Mouse (Mus musculus) hindbrain, embryonic 15.5 days (tissue): Measurements from ENCODE around the gene B3galt6. TPM values are rescaled to one million over a fixed set of nuclear protein-coding genes. Genes with fewer than 3 reads are reported as not detected.
A peak's percentile ranks its signal among the peaks of the same experiment; 100 is the strongest.

Source experiments
- ATAC-seq: fragments of 200-750 bp; cut with Nextera tagmentation; 2 replicates; pipeline ENCODE4 v1.8.0; 2017; ENCODE audit warnings: low read depth, moderate number of reproducible peaks, moderate TSS enrichment; ENCODE audit not compliant: low FRiP score
- H3K27ac ChIP-seq: fragments of 300-500 bp; sonication (generic); replicated peaks from 2 replicates; pipeline ENCODE4 v1.5.1; 2015; ENCODE audit warnings: mild to moderate bottlenecking, inconsistent platforms
- H3K27me3 ChIP-seq: fragments of 300-500 bp; sonication (generic); 2 replicates; pipeline ENCODE4 v1.6.1; 2015; ENCODE audit warnings: control low read depth, inconsistent platforms
- H3K36me3 ChIP-seq: fragments of 300-500 bp; sonication (generic); 2 replicates; pipeline ENCODE4 v1.6.1; 2015; ENCODE audit warnings: control low read depth, inconsistent platforms
- H3K4me1 ChIP-seq: fragments of 300-500 bp; sonication (generic); replicated peaks from 2 replicates; pipeline ENCODE4 v1.6.1; 2015; ENCODE audit warnings: control low read depth, inconsistent platforms
- H3K4me2 ChIP-seq: fragments of 300-500 bp; sonication (generic); 2 replicates; pipeline ENCODE4 v1.6.1; 2015; ENCODE audit warnings: moderate library complexity, mild to moderate bottlenecking, inconsistent platforms
- H3K4me3 ChIP-seq: fragments of 300-500 bp; sonication (generic); 2 replicates; pipeline ENCODE4 v1.5.1; 2015; ENCODE audit warnings: mild to moderate bottlenecking, inconsistent platforms
- H3K9ac ChIP-seq: fragments of 300-500 bp; sonication (generic); 2 replicates; pipeline ENCODE4 v1.6.1; 2015; ENCODE audit warnings: inconsistent platforms
- H3K9me3 ChIP-seq: fragments of 300-500 bp; sonication (generic); 2 replicates; pipeline ENCODE4 v1.6.1; 2016; ENCODE audit warnings: control low read depth, inconsistent platforms
- WGBS: fragments of 180-500 bp; shearing (Covaris S2); methylation state at CpG from one replicate; pipeline ENCODE4 v1.1.7; 2015; 5-methylcytosine and 5-hydroxymethylcytosine counted together
- polyA plus RNA-seq: library from polyadenylated mRNA; unstranded; fragments of >200 nt; fragmentation: Nextera tagmentation; extraction: Ambion mirVana; gene quantifications from 2 replicates; pipeline ENCODE4 v1.2.1, GENCODE M21; 2015

B3galt6 gene
- polyA plus RNA-seq, 1 experiment from 2014 or later = 35.9 TPM

DNA sequence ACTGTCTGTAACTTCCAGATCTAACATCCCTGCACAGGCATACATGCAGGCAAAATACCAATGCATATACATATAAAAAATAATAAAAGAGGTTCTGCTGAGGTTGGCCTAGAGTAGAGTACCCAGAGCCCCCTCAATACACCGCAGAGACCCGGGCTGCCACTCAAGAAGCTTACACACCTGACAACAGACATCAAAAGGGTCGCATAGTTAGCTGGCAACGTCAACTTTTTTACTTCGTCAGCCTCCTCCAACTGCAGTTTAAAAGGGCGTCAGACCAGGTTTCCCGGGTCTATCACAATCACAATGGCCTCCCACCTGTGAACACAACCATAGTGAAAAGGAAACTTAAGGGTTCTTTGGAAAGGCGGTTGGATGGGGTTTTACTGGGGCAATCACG lies 31.1 kb upstream of the B3galt6 start:
- Histone ChIP-seq H3K27ac (no peak overlapping the region), H3K9ac (no peak overlapping the region), H3K4me2 (no peak overlapping the region), H3K9me3 (no peaks in the 10 kb centered on the region), H3K4me3 (no peak overlapping the region), H3K36me3 (peaks cover 15% of the 10 kb centered on the region), H3K27me3 (no peaks in the 10 kb centered on the region), H3K4me1 (no peaks in the 10 kb centered on the region)
- WGBS = 84% methylated on average over 9 of the region's 9 CpGs
- no peak for ATAC-seq

DNA sequence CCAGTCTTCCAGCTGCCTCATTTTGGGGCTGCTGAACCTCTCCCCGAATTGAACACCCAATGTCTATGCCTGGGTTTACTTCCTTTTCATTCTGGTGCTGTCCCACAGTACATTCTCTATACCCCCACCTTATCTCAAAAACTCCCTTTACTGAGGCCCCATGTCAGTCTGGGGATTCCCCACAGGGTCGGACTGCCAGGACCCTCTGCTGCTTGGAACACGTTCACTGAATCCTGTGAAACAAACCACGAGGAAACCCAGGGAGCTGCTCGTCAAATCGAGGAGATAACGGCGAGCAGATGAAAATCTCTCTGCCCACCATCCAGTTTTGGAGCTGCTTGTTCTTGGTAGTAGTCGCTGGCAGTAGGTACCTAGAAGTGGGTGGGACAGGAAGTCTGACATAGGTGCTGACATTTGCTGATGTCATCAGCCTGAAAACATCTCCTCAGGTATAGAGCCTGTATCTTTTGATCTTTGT lies 29.5 kb upstream of the B3galt6 start:
- Histone ChIP-seq H3K4me3 (no peak overlapping the region), H3K9ac (no peak overlapping the region), H3K9me3 (no peaks in the 10 kb centered on the region), H3K27ac (no peak overlapping the region), H3K36me3 (0 out of 2 replicates have a peak, but pooled peaks cover under 1% of the 10 kb centered on the region), H3K4me1 (no peaks in the 10 kb centered on the region), H3K27me3 (no peaks in the 10 kb centered on the region), H3K4me2 (no peak overlapping the region)
- 82% methylated on average over 9 of the region's 9 CpGs for WGBS
- ATAC-seq = no peak

DNA sequence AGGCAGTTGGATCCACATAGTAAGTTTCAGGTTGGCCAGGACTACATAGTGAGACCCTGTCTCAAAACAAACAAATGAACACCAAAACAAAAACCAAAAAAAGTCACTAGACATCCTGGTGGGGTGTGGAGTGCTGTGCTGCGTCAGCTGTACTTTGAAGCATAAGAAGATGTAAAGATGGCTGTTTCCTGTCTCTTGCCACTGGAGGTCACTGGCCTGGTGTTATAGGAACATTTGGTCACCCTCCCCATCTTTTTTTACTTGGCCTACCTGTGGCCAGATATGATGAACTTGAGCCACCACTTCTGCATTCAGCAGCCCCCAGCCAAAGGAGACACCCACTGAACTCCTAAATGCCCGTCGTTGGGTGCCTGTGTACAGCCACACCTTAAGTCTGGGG lies 28.9 kb upstream of the B3galt6 start:
- H3K27me3 ChIP-seq = no peaks in the 10 kb centered on the region
- H3K36me3 ChIP-seq = no peaks in the 10 kb centered on the region
- no peak overlapping the region for H3K27ac ChIP-seq
- H3K4me1 ChIP-seq = no peaks in the 10 kb centered on the region
- 86% methylated on average over 3 of the region's 3 CpGs for WGBS
- H3K9ac ChIP-seq = no peak overlapping the region
- no peak for ATAC-seq
- H3K9me3 ChIP-seq = no peaks in the 10 kb centered on the region
- no peak overlapping the region for H3K4me2 ChIP-seq
- H3K4me3 ChIP-seq = no peak overlapping the region

DNA sequence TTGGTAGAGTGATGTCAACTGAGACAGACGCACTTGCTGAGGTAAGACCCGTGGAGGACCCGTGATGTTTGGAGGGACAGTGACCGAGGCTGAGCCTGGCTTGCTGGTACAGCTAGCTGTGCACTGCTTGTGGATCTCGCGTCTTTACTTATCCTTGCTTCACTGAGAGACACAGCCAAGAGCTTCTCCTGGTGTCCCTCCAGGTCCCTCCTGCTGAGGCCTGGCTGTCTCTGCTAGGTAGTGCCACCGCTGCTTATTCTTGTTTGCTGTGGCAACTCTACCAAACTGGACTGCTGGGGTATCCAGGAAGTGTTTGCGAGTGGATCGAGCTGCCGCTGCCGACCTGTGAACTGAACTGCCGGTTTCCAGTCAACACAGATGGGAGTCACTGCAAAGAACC lies 27.3 kb upstream of the B3galt6 start:
- 90% methylated on average over 12 of the region's 12 CpGs for WGBS
- Histone ChIP-seq H3K27ac (no peak overlapping the region), H3K4me3 (no peak overlapping the region), H3K36me3 (0 out of 2 replicates have a peak, but pooled peaks cover 4% of the 10 kb centered on the region), H3K27me3 (no peaks in the 10 kb centered on the region), H3K4me1 (no peaks in the 10 kb centered on the region), H3K9ac (no peak overlapping the region), H3K4me2 (no peak overlapping the region), H3K9me3 (no peaks in the 10 kb centered on the region)
- ATAC-seq = no peak

DNA sequence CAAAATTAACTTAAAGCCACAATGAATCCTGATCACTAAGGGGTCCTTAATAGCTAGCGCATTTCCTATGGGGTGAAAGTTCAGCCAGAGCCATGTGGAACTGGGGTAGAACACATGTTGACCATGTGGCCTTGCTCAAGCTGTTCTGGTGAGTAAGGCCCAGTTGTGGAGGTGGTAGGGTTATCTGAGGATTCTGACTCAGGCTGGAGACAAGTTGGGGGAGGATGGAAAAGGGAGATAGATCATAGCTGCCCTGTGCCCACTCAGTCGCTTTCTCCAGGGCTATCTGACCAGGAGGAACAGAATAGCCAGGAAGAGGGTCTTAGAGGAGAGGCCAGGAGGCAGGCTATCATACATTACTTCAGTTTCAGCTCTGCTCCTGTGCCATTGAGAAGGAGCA lies 22.0 kb upstream of the B3galt6 start:
- 91% methylated on average over 2 of the region's 2 CpGs for WGBS
- Histone ChIP-seq H3K27me3 (no peaks in the 10 kb centered on the region), H3K9ac (no peak overlapping the region), H3K36me3 (peaks cover 19% of the 10 kb centered on the region), H3K4me3 (no peak overlapping the region), H3K9me3 (no peaks in the 10 kb centered on the region), H3K27ac (no peak overlapping the region), H3K4me1 (no peaks in the 10 kb centered on the region), H3K4me2 (no peak overlapping the region)
- ATAC-seq = no peak

DNA sequence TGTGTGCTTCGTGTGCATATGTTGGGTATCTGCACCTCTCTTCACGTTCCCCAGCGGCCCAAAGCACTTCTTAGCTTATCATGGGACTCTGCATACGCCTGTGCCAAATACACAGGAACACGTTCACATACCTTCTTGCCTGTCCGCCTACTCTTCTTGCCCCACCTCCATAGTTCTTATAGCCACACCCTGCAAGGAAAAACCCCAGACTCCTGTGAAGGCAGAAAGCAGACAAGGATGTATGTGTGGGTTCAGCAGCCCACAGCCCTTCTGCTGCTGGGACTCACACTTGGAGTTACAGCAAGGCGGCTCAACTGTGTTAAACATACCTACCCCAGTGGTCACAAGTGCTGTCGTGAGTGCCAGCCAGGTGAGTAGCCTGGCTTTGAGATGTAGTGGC lies 21.2 kb upstream of the B3galt6 start, which contains the start of gene Tnfrsf4:
Tnfrsf4 (plus strand) TSS at position 207 of the 400 bp plus-strand sequence.
- no peak within 1 kb of the TSS for H3K9ac ChIP-seq
- no peaks in the 10 kb centered on the region for H3K9me3 ChIP-seq
- no peaks in the 10 kb centered on the region for H3K27me3 ChIP-seq
- no peak within 1 kb of the TSS for H3K4me2 ChIP-seq
- H3K36me3 ChIP-seq = peaks cover 27% of the 10 kb centered on the region
- no peaks in the 10 kb centered on the region for H3K4me1 ChIP-seq
- H3K27ac ChIP-seq = no peak within 1 kb of the TSS
- no peak within 1 kb of the TSS for H3K4me3 ChIP-seq
- no peak for ATAC-seq
- WGBS = 85% methylated on average over 8 of the region's 8 CpGs

DNA sequence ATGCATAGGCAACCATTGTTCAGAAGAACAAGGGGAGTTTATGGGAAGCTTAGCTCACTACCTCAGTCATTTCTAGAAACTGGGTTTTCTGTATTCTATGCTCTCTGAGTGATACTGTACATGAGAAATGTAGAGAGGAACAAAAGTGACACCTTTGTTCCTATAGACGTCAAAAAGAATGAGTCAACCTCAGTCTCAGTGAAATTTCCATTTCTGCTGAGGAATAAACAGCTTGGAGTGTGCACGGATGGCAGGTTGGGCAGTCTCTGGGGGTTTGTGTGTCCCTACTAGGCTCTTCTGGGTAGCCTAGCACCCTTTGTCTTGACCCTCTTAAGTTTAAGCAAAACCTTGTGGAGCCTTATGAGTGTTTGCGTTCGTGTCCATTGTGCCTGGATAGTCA lies 15.9 kb upstream of the B3galt6 start:
- H3K27ac ChIP-seq = no peak overlapping the region
- H3K9ac ChIP-seq = no peak overlapping the region
- H3K9me3 ChIP-seq = no peaks in the 10 kb centered on the region
- ATAC-seq = no peak
- H3K4me2 ChIP-seq = no peak overlapping the region
- no peak overlapping the region for H3K4me3 ChIP-seq
- H3K4me1 ChIP-seq = no peaks in the 10 kb centered on the region
- H3K36me3 ChIP-seq = peaks cover 64% of the 10 kb centered on the region
- H3K27me3 ChIP-seq = no peaks in the 10 kb centered on the region
- WGBS = 96% methylated on average over 4 of the region's 4 CpGs

DNA sequence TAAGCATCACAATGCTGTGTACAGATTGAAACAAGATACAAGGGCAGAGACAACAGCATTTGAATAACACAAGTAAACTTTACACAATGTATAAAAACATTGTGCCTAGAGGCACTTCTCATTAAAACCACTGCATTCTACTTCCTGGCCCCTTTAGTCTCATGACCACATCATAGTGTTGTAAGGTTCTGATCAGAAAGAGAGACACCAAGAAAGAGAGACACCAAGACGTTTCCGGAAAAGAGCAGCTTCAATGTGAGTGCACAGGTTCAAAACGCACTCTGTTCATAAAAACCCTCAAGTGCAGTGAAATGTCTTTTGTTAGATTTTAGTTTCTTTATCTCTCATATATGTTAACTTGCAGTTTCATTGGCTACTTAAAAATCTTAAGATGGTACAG lies 11.7 kb upstream of the B3galt6 start:
- Histone ChIP-seq H3K36me3 (peaks cover 82% of the 10 kb centered on the region), H3K27me3 (no peaks in the 10 kb centered on the region), H3K9ac (no peak overlapping the region), H3K27ac (no peak overlapping the region), H3K4me1 (no peaks in the 10 kb centered on the region), H3K9me3 (no peaks in the 10 kb centered on the region), H3K4me3 (no peak overlapping the region), H3K4me2 (no peak overlapping the region)
- WGBS = 96% methylated on average over 3 of the region's 3 CpGs
- no peak for ATAC-seq

DNA sequence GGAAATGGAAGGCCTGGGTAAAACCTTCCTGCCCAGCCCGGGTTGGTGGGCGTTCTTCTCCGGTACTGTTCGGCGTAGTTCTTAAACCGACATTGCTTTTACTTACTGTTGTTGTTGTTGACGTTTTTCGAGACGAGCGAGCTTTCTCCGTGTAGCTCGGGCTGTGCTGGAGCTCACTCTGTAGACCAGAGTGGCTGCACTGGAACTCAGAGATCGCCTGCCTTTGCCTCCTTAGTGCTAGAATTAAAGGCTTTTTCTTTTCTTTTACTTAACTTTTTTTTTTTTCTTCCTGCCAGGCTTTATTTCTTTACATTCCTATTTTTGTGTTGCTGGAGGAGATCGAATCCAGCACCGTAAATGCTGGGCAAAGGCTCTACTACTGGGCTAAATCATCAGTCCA lies 1.2 kb upstream of the B3galt6 start:
- no peaks in the 10 kb centered on the region for H3K27me3 ChIP-seq
- peaks cover 10% of the 10 kb centered on the region for H3K36me3 ChIP-seq
- 6% methylated on average over 15 of the region's 15 CpGs for WGBS
- H3K9ac ChIP-seq = peak overlapping the region; percentile 77
- H3K27ac ChIP-seq = peak overlapping the region; percentile 96
- peak overlapping the region; percentile 80 for H3K4me3 ChIP-seq
- ATAC-seq = no peak
- peak overlapping the region; percentile 80 for H3K4me2 ChIP-seq
- peaks cover 40% of the 10 kb centered on the region for H3K4me1 ChIP-seq
- no peaks in the 10 kb centered on the region for H3K9me3 ChIP-seq

DNA sequence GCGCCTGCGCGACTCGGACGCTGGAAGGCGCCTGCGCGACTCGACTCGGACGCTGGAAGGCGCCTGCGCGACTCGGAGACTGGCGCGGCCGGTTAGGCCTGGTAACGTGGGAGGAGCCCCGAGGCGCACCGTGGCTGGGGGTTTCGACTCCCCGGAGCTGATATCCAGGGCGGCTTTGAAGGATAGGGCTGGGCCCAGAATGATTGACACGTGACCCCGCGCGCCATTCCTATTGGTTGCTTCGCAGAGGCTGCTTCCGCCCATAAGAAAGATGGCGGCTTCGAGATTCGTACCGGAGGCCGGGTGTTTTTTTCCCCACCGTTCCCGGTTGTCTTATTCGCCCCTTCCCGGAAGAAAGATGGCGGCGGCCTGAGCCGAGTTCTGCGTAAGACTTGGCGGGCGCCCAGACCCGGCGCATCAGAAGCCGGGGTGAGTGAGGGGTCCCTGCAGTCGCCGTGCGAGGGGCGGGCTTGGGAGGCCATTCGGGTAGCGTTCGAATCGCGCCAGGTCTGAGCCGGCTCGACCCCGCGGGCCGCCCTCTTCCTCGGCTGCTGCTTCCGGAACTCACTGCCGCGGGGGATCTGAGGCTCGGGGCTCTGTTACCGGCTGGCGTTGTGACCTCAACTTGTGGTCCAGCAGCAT lies 578 bp upstream of the B3galt6 start:
- H3K27me3 ChIP-seq = no peaks in the 10 kb centered on the region
- peaks cover 40% of the 10 kb centered on the region for H3K4me1 ChIP-seq
- peak overlapping the region; percentile 96 for H3K27ac ChIP-seq
- peak overlapping the region; percentile 77 for H3K9ac ChIP-seq
- ATAC-seq = peak; percentile 87
- H3K36me3 ChIP-seq = peaks cover 9% of the 10 kb centered on the region; the same call in 1 of the 2 replicates
- peak overlapping the region; percentile 80 for H3K4me3 ChIP-seq
- peak overlapping the region; percentile 80 for H3K4me2 ChIP-seq
- H3K9me3 ChIP-seq = no peaks in the 10 kb centered on the region
- under 1% methylated on average over 69 of the region's 70 CpGs for WGBS

DNA sequence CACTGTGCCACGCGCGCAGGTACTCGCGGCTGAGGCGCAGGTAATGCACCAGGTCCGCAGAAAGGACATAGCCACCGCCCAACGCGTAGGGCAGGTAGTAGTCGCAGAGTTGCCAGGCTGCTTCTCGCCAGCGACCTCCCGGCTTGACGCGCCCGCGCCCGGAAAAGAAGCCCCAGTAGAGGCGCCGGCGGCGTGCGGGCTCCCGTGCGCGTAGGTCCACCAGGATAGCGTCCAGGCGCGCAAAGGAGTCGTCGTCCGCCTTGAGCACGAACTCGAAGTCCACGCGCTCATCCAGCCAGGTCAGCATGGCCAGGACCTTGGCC lies 580 bp downstream of the B3galt6 start:
- Histone ChIP-seq H3K27ac (peak overlapping the region; percentile 96), H3K36me3 (no peaks in the 10 kb centered on the region), H3K4me3 (peak overlapping the region; percentile 80), H3K9me3 (no peaks in the 10 kb centered on the region), H3K4me2 (peak overlapping the region; percentile 98), H3K4me1 (peaks cover 40% of the 10 kb centered on the region), H3K9ac (peak overlapping the region; percentile 79), H3K27me3 (no peaks in the 10 kb centered on the region)
- peak; percentile 33 for ATAC-seq
- WGBS = 23% methylated on average over 37 of the region's 37 CpGs

DNA sequence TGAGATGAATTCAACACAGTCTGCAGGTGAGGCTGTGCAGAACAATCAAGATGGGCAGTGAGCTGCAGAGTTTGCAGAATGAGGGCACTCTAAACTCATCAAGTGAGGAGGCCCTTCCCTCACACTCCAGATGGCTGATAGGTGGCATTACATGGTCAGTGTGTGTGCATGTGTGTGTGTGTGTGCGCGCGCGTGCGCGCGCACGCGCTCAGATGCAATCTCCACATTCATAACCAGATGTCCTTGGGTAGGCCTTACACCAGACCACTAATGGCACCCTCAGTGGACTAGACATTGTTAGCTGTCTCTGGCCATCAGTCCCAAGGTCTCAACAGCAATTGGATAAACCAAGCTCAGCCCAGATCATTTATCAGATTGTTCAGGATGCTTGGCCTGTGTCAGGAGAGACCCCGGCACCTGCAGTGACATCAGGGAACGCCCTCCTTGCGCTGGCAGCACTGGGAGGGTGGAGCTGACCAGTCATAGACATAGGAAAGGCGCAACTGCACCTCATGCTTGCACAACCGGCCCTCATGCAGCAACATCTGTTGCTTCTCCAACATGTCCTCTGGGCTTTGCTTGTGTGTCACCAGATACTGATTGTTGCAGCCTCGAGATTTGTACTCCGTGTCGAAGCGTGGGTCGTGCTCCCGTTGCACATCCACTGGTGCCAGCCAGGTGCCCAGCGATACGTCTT lies 1.1 kb downstream of the B3galt6 start:
- H3K4me3 ChIP-seq = peak overlapping the region; percentile 80
- H3K36me3 ChIP-seq = no peaks in the 10 kb centered on the region
- peak; percentile 13; the same call in 1 of the 2 replicates for ATAC-seq
- H3K4me2 ChIP-seq = peak overlapping the region; percentile 98
- H3K9ac ChIP-seq = peak overlapping the region; percentile 79
- H3K9me3 ChIP-seq = no peaks in the 10 kb centered on the region
- peaks cover 40% of the 10 kb centered on the region for H3K4me1 ChIP-seq
- H3K27ac ChIP-seq = peak overlapping the region; percentile 96
- WGBS = 87% methylated on average over 22 of the region's 22 CpGs
- no peaks in the 10 kb centered on the region for H3K27me3 ChIP-seq
